Mouse (Mus musculus): ENCODE results near the gene Gm8994. TPM values are rescaled to one million over a fixed set of nuclear protein-coding genes. Genes with fewer than 3 reads are reported as not detected.
"Not testable (repeated sequence)": the region's sequence is repeated elsewhere in the genome, so short reads cannot be mapped to it uniquely, and the experiment has no call there.

Gene Gm8994
- polyA plus RNA-seq, 1 experiment from 2014 or later, result not detected

- no peak for DNase-seq
- Histone ChIP-seq H3K27ac (ENCODE audit: low read depth) (no peak overlapping the region), H3K4me3 (ENCODE audit: low read depth, low read length) (no peak overlapping the region), H3K4me2 (no peak overlapping the region), H3K9me3 (ENCODE audit: low read depth, low read length) (no peaks in the 10 kb centered on the region), H3K4me1 (ENCODE audit: insufficient read depth) (peaks cover 2% of the 10 kb centered on the region; the same call in 1 of the 2 replicates), H3K9ac (no peak overlapping the region), H3K36me3 (ENCODE audit: insufficient read depth) (no peaks in the 10 kb centered on the region), H3K27me3 (ENCODE audit: insufficient read depth, low read length) (no peaks in the 10 kb centered on the region)
- 81% methylated on average over 6 of the region's 6 CpGs for WGBS
- peak; percentile 54 for TF ChIP-seq CTCF (IDR thresholded peaks at IDR 0.05; ENCODE audit: low read depth)
- no peak for ATAC-seq (ENCODE audit: insufficient read depth)
Measured at GRCm38 (mm10) chr6:136293700-136294099, 33.6 kb upstream of the Gm8994 start.

- Histone ChIP-seq H3K9me3 (ENCODE audit: low read depth, low read length) (no peaks in the 10 kb centered on the region), H3K4me2 (no peak overlapping the region), H3K27ac (ENCODE audit: low read depth) (no peak overlapping the region), H3K36me3 (ENCODE audit: insufficient read depth) (no peaks in the 10 kb centered on the region), H3K4me1 (ENCODE audit: insufficient read depth) (peaks cover 2% of the 10 kb centered on the region; the same call in 1 of the 2 replicates), H3K27me3 (ENCODE audit: insufficient read depth, low read length) (no peaks in the 10 kb centered on the region), H3K9ac (no peak overlapping the region), H3K4me3 (ENCODE audit: low read depth, low read length) (no peak overlapping the region)
- ATAC-seq (ENCODE audit: insufficient read depth) (no peak), DNase-seq (peak; percentile 66)
- WGBS, result 68% methylated on average over 4 of the region's 4 CpGs
- no peak for TF ChIP-seq CTCF (IDR thresholded peaks at IDR 0.05; ENCODE audit: low read depth)
Measured at GRCm38 (mm10) chr6:136295821-136296220, 31.5 kb upstream of the Gm8994 start.

- WGBS, result 78% methylated on average over 2 of the region's 2 CpGs
- peaks cover 2% of the 10 kb centered on the region; the same call in 1 of the 2 replicates for H3K4me1 ChIP-seq (ENCODE audit: insufficient read depth)
- DNase-seq, result no peak
- no peaks in the 10 kb centered on the region for H3K36me3 ChIP-seq (ENCODE audit: insufficient read depth)
- no peak overlapping the region for H3K9ac ChIP-seq
- ATAC-seq (ENCODE audit: insufficient read depth), result no peak
- TF ChIP-seq CTCF (IDR thresholded peaks at IDR 0.05; ENCODE audit: low read depth), result no peak
- no peak overlapping the region for H3K4me3 ChIP-seq (ENCODE audit: low read depth, low read length)
- no peaks in the 10 kb centered on the region for H3K27me3 ChIP-seq (ENCODE audit: insufficient read depth, low read length)
- H3K9me3 ChIP-seq (ENCODE audit: low read depth, low read length), result no peaks in the 10 kb centered on the region
- no peak overlapping the region for H3K4me2 ChIP-seq
- H3K27ac ChIP-seq (ENCODE audit: low read depth), result no peak overlapping the region
Measured at GRCm38 (mm10) chr6:136296251-136296650, 31.1 kb upstream of the Gm8994 start.

- Histone ChIP-seq H3K4me2 (no peak overlapping the region), H3K27me3 (ENCODE audit: insufficient read depth, low read length) (no peaks in the 10 kb centered on the region), H3K9ac (no peak overlapping the region), H3K4me3 (ENCODE audit: low read depth, low read length) (no peak overlapping the region), H3K9me3 (ENCODE audit: low read depth, low read length) (no peaks in the 10 kb centered on the region), H3K27ac (ENCODE audit: low read depth) (no peak overlapping the region), H3K36me3 (ENCODE audit: insufficient read depth) (no peaks in the 10 kb centered on the region), H3K4me1 (ENCODE audit: insufficient read depth) (no peaks in the 10 kb centered on the region)
- no peak for DNase-seq
- no peak for ATAC-seq (ENCODE audit: insufficient read depth)
- no peak for TF ChIP-seq CTCF (IDR thresholded peaks at IDR 0.05; ENCODE audit: low read depth)
Measured at GRCm38 (mm10) chr6:136303514-136303913, 23.8 kb upstream of the Gm8994 start.

- ATAC-seq (ENCODE audit: insufficient read depth) (no peak), DNase-seq (no peak)
- no peak overlapping the region for H3K4me3 ChIP-seq (ENCODE audit: low read depth, low read length)
- H3K27ac ChIP-seq (ENCODE audit: low read depth), result no peak overlapping the region
- H3K4me2 ChIP-seq, result no peak overlapping the region
- no peaks in the 10 kb centered on the region for H3K27me3 ChIP-seq (ENCODE audit: insufficient read depth, low read length)
- H3K4me1 ChIP-seq (ENCODE audit: insufficient read depth), result no peaks in the 10 kb centered on the region
- WGBS, result 64% methylated on average over 11 of the region's 11 CpGs
- H3K36me3 ChIP-seq (ENCODE audit: insufficient read depth), result no peaks in the 10 kb centered on the region
- H3K9ac ChIP-seq, result no peak overlapping the region
- no peaks in the 10 kb centered on the region for H3K9me3 ChIP-seq (ENCODE audit: low read depth, low read length)
- TF ChIP-seq CTCF (IDR thresholded peaks at IDR 0.05; ENCODE audit: low read depth), result no peak
Measured at GRCm38 (mm10) chr6:136304369-136304988, 22.9 kb upstream of the Gm8994 start.

- H3K36me3 ChIP-seq (ENCODE audit: insufficient read depth), result no peaks in the 10 kb centered on the region
- TF ChIP-seq CTCF (IDR thresholded peaks at IDR 0.05; ENCODE audit: low read depth), result no peak
- DNase-seq (no peak), ATAC-seq (ENCODE audit: insufficient read depth) (no peak)
- WGBS, result 77% methylated on average over 2 of the region's 2 CpGs
- no peaks in the 10 kb centered on the region for H3K9me3 ChIP-seq (ENCODE audit: low read depth, low read length)
- H3K27me3 ChIP-seq (ENCODE audit: insufficient read depth, low read length), result no peaks in the 10 kb centered on the region
- H3K4me3 ChIP-seq (ENCODE audit: low read depth, low read length), result no peak overlapping the region
- H3K9ac ChIP-seq, result no peak overlapping the region
- H3K4me2 ChIP-seq, result no peak overlapping the region
- H3K4me1 ChIP-seq (ENCODE audit: insufficient read depth), result no peaks in the 10 kb centered on the region
- no peak overlapping the region for H3K27ac ChIP-seq (ENCODE audit: low read depth)
Measured at GRCm38 (mm10) chr6:136309487-136309886, 17.9 kb upstream of the Gm8994 start.

GRCm38 (mm10) chr6:136328416-136328815 lies 1.1 kb downstream of the Gm8994 start:
- 95% methylated on average over 26 of the region's 26 CpGs for WGBS
- not testable (repeated sequence) for DNase-seq; H3K27me3 ChIP-seq (ENCODE audit: insufficient read depth, low read length)

More at GRCm38 (mm10) chr6:136328416-136328815, 1.1 kb downstream of the Gm8994 start:
- not testable (repeated sequence) for H3K36me3 ChIP-seq (ENCODE audit: insufficient read depth); H3K4me1 ChIP-seq (ENCODE audit: insufficient read depth); H3K9me3 ChIP-seq (ENCODE audit: low read depth, low read length); H3K4me3 ChIP-seq (ENCODE audit: low read depth, low read length); H3K9ac ChIP-seq; H3K27ac ChIP-seq (ENCODE audit: low read depth); H3K4me2 ChIP-seq; ATAC-seq (ENCODE audit: insufficient read depth)
